Mouse (Mus musculus) adrenal gland (tissue): ENCODE measurements around the gene Selenoi.
"Not testable (repeated sequence)": the region's sequence is repeated elsewhere in the genome, so short reads cannot be mapped to it uniquely, and the experiment has no call there.

Experiments used
- intact Hi-C: fragments of 180-260 bp; cut with DNase I; formaldehyde crosslinking; loops from one replicate; pipeline ENCODE4 v1.15.1; 2025
- long read RNA-seq, 2 experiments: library from polyadenylated mRNA; unstranded; transcript quantifications; one replicate each; pipeline ENCODE4 v2.0.0; 2020; ENCODE audit warnings: borderline replicate concordance in 1 of 2; ENCODE audit not compliant: insufficient replicate concordance in 1 of 2

Gene Selenoi
- long read RNA-seq, experiment 1, full-length matches to known transcripts, result 2 of 2 reads
- long read RNA-seq, experiment 1, partial matches to known transcripts, result 0 of 2 reads
- long read RNA-seq, experiment 1, other reads (novel, unspliced or antisense), result 0 of 2 reads
- long read RNA-seq, experiment 2, full-length matches to known transcripts, result 3 of 6 reads
- long read RNA-seq, experiment 2, partial matches to known transcripts, result 1 of 6 reads
- long read RNA-seq, experiment 2, other reads (novel, unspliced or antisense), result 2 of 6 reads

DNA sequence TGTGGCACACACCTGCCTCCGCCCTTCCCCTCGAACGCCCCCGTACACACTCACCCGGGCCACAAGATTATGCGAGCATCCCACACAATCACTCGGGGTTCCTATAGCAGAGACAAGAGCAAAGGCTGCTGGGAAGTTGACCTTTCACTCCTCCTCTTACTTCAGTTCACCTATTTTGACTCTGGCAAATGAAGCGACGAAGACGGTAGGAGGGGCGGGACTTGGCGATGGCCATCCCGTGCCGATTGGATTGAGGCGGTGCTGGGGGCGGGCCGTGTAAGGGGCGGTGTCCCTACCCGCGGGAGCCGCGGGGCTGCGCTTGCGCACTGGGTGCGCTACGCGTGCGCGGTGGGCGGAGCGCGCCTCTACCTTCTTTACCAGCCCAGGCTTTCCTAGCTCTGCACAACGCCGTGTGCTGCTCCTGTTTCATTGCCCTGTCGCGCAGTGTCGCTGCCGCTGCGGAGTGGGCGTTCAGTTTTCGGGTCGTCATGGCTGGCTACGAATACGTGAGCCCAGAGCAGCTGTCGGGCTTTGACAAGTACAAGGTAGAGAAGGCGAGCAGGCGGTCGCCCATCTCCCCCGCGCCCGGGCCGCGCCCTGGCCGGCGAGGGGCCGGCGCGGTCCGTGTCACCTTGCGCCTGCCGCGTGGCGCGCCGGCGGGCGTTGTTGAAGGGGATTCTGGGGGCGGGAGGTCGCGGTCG, at the start of gene Selenoi:
TSS of gene Selenoi (plus strand) at position 311 of the 701 bp plus-strand sequence.
- intact Hi-C loops, result no loop called here

DNA sequence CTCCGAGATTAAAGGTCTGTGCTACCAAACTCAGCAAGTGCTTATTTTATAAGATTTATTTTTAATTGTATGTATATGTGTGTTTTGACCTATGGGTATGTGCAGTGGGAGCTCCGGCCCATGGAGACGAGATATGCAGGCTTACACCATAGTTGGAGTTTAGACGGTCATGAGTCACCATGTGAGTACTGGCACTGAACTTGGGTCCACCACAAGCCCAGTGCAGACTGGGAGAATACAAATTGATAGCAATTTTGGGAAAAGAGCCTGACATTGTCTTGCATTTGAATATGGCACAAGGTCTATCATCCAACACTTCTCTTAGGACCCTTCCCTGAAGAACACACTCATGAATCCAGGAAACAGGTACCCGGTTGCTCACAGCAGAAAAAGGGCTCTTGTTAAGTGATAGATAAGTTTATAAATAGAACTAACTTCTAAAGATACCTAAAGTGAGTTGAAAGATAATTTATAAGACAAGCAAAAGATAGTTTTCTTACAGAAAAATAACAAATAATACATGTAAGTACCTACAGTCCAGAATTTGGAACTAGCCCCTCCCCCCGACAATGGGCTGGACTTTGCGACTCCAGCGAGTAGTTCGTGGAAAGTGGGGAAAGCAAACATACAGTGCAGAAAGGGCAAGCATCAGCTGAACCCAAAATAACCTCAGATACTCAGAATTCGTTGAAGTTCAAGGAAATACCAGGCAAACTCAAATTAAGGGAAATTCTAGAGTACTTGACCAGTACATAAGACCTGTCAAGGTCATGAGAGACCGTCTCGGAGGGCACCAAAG, 44.5 kb upstream of the Selenoi start:
- intact Hi-C loops, result no loop called here

DNA sequence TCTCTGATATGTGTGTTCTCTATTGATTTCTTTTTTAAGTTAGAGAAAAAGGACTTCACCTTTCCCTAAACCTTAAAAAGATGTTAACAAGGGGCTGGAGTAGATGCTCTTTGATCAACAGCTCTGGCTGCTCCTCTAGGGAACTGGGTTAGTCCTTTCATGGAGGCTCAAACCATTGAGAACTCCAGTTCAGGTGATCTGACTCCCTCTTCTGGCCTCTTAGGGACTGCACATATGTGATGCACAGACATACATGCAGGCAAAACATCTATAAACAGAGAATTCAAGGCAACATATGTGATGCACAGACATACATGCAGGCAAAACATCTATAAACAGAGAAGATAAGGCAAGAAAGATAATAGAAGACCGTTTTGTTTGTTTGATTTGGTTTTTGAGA, 39.9 kb upstream of the Selenoi start:
- intact Hi-C loops, result no loop called here

DNA sequence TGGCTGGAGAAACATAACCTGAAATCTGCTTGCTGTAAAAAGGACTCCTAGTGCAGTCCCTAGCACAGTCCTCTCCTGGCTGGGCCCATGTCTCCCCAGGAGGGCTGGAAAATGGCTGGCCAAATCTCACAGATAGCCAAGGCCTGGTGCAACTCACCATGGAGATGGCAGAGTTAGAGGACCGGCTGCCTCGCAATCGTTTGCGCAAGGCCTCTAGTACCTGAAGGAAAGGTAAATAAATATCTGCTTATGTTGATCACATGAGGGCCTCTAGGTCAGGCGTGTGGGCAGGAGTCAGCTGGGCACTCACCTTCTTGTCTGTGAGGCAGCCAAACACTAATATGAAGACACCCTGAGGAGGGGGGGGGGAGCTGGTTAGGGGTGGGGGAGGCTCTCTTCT, 37.0 kb upstream of the Selenoi start:
- intact Hi-C loops, result loop anchor here (5.0 kb wide), 1 partner anchor 83 kb away; no protein-coding TSS in a partner anchor

DNA sequence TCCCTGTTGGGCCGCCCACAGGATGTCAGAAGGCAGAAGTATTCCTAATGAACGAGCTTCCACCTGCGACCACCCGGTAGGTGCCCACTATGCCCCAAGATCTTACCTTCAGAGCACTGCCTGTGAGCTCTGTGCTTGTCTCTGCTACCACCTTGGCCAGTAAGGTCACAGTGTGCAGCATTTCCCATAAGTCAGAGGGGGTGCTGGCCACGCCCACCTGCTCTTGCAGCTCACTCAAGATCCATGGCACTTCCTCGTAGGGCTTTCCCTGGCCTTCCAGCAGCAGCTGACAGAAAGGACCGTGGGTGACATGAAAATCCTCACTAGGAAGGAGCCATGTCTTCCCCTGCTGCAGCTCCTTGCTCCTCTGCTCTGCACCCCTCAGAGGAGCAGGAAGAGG, 34.1 kb upstream of the Selenoi start:
- intact Hi-C loops, result loop anchor here (5.0 kb wide), 1 partner anchor 86 kb away; no protein-coding TSS in a partner anchor

DNA sequence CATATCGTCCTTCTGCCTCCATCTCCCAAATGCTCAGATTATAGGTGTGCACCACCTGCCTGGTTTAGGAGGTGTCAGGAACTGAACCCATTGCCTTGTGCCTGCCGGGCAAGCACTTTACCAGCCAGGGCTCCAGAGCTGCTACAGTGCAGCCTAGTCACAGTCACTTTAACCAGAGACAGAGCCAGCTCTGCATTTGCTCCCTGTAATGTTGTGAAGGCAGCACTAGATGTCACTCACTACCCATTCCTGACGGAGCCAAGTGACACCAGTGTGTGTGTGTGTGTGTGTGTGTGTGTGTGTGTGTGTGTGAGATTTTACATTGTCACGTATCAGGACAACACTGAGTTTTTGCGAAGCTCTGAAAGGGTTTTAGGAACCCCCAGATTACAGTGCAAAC, 30.9 kb upstream of the Selenoi start:
- intact Hi-C loops, result no loop called here

DNA sequence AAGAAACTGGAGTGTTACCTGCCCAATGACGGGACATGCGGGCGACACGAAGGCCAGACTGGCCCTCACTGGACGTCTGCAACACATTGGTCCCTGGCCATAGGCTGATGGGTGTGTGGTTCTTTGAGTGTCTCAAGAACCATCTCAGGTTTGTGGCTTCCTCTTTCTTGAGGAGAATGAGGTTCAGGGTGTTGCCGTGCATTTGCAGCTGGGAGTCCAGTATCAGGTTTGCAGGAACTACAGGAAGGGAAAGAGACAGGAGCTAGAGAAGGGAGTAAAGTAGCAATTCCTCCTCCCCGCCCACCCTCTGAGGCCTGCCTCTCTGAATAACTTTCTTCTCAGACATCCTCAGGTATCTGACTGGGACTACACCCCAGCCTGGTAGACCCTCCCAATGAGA, 30.2 kb upstream of the Selenoi start:
- intact Hi-C loops, result no loop called here

DNA sequence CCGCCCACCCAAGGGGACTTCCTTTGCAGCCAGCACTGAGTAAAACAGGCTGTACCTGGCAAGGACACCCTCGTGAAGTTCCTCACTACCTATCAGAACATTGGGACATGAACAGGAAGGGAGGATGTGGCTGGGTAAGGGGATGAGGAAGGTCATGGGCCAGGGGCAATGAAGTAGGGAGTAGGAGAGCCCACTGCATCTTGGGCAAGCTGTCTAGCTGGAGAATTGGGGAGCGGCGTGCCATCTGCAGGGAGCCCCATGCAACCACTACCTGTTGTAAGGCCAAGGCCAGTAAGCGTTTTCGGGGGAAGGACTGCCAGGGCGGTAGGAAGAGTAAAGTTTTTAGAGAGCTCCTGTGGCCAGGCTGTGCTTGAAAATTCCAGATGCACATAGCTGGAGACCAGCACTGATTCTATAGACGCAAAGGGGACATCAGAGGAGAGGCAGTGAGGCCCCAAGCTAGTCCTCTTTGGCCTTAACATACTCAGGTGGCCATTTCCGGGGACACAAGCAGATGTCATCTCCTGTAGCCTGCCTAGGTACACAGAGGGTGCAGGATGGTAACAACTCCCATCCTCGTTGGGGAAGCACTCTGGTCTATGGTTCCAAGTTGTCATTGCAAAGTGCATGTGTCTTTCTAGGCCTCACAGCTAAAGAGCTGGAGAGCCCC, 29.0 kb upstream of the Selenoi start:
- intact Hi-C loops, result no loop called here

DNA sequence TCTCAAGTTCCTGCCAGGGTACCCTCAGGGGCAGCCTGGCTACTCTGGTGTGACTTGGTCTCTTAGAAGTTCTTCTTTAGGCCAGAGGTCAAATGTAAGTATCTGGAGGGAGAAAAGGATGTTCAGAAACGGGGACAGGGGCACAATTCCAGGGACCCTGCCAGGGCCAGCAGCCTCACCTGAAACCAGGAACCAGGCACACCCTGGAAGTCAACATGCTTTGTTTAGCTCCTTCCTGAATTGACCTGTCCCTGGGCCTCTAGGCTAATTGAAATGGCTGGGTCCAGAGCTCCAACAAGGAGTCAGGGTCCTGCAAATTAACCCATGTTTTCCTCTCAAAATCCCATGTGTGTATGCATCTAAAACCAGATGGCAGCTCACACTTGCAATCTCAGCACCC, 27.9 kb upstream of the Selenoi start:
- intact Hi-C loops, result no loop called here

DNA sequence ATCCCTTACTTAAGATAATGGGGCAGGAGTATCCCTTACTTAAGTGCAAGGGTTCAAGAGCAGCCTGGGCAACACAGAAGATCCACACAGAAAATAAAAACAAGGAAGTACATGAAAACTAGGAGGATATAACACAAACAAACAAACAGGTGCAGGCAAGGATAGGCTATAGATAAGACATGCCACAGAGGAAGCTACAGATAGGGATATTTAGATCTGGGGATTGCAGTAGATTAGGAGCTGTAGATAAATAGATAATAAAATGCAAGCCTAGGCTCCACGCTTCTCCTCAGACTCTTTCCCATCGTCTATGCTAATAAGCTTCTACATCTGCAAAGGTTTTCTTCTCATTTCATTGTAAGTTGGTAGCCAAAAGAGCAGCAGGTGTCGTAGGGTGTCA, 27.3 kb upstream of the Selenoi start:
- intact Hi-C loops, result no loop called here

DNA sequence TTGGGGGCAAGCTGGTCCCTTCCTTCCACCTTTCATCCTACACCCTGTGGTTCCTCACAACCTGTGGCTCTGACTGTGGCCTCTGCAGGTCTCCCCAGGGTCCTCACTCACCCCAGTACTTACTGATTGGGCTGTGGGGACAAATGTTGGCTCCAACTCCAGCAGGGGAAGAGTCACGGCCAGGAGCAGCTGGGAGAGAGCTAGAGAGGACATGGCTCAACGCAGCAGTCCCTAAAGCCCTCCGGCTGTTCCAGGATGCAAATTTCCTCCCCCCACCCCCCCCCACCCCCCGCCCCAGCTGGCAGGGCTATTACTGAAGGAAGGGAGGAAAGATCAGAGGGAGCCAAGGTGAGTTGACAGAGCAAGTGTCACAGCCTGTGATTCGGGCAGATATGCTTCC, 26.9 kb upstream of the Selenoi start, which contains the start of gene Adgrf3:
TSS of gene Adgrf3 (minus strand) at position 230 of the 400 bp plus-strand sequence.
- intact Hi-C loops, result no loop called here

DNA sequence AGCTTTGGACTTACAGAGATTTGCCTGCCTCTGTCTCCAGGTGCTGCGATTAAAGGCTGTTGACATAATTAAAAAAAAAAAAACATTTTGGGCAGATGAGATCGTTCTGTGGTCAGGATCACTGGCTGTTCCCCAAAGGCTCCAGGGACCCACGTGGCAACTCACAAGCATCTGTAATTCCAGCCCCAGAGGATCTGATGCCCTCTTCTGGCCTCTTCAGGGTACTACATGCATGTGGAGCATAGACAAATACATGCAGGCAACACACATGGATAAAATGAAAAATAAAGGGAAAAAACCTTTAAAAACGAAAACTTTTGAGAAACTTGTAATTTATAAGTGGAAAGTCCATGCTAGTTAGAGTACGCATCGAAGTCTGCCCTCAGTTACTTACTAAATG, 25.1 kb upstream of the Selenoi start:
- intact Hi-C loops, result no loop called here

DNA sequence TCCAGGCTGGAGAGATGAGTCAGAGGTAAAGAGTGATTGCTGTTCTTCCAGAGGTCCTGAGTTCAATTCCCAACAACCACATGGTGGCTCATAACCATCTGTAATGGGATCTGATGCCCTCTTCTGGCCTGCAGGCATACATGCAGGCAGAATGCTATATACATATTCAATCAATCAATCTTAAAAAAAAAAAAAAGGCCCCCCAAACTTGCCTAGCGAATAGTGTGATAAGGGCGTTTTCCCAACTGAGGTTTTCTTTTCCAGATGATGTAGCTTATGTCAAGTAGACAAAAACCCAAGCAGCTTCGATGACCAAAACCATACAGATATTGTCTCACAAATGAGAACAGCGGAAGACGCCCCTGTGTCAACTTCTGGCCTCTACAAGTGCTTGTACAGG, 21.6 kb upstream of the Selenoi start:
- intact Hi-C loops, result not testable (repeated sequence)

DNA sequence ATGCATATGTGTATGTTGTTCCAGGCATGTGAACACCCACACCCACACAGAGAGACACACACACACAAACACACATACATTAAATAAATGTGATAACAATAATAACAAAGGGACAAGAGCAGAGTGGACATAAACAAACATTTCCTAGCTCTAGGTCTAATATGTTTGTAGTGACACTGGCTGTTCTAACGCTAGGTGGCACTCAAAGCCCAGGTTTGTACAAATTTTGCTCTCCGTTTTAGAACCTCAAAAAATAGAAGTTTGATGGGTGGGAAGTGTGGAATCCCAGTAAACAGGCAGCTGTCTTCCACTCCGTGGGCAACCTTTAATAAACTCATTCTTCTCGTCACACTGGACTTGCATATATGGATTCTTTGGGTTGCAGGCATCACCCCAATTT, 17.5 kb upstream of the Selenoi start:
- intact Hi-C loops, result loop anchor here (5.0 kb wide), 1 partner anchor 267 kb away; no protein-coding TSS in a partner anchor

DNA sequence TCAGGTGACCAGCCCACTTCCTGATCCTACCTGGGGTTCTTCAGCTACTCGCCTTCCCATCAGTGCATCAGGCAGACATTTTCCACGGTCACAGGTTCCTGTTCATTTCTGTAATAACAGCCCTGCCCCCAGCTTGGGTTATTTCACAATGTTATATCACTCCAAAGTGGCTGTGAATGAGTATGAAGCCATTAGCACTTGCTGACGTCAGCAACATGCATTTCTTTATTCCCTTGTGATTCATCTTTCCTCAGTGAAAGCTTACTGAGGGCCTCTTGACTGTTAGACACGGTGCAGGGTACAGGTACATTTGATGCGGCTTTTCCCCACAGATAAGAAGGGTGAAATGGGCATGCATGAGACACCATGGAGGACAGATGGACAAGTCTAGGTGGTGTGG, 16.4 kb upstream of the Selenoi start:
- intact Hi-C loops, result loop anchor here (5.0 kb wide), 1 partner anchor 266 kb away; no protein-coding TSS in a partner anchor

DNA sequence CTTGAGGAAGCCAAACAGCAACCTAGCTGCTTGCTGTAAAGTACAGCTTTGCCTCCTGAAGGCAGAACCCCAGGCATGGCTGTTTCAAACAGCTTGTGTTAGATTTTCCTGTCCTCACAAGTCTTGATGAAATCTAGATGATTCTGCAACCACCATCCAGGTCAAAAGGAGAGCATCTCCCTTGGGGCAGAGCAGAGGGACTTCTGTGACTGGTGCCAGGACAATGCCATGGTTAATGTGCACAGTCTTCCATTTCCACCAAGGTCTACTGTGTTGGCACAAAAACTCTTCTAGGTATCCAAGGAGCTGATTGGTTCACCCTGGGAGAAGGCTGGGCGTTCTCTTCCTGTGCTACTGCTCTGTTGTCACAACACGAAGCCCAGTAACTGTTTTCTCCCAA, 12.7 kb upstream of the Selenoi start:
- intact Hi-C loops, result loop anchor here (5.0 kb wide), 1 partner anchor 263 kb away; no protein-coding TSS in a partner anchor

DNA sequence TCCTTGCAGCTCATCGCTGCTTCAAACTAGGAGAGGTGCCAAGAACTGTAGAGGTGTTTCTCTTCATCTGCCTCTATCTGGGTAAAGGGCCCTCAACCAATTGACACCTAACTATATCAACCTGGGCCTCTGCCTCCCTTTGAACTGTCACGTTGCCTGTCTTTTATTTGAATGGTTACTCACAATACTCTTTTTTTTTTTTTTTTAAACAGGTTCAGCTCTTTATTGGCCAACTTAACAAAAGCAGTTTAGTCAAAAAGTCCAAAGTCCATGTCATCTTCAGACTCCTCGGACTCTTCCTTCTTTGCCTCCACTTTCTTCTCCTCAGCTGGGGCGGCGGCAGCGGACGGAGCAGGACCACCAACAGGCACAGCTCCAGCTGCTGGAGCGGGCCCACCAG, 11.7 kb upstream of the Selenoi start:
- intact Hi-C loops, result no loop called here

DNA sequence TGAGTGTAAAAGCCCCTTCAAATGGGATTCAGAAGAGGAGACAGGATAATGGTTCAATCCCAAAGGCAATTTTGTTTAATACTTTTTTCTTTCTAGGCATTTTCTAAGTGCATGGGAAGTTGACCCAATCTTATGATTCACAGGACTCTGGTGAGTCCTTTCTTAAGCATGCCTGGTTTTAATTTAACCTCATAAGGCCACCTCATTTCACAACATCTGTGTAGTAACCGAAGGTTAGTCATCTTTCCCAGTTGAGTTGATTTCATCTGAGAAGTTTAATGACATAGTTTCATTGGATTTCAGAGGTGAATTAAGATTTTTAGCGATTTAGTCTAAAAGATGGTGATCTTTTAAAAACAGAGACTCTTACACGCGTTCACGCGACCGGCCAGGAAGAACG, 9.7 kb upstream of the Selenoi start:
- intact Hi-C loops, result no loop called here

DNA sequence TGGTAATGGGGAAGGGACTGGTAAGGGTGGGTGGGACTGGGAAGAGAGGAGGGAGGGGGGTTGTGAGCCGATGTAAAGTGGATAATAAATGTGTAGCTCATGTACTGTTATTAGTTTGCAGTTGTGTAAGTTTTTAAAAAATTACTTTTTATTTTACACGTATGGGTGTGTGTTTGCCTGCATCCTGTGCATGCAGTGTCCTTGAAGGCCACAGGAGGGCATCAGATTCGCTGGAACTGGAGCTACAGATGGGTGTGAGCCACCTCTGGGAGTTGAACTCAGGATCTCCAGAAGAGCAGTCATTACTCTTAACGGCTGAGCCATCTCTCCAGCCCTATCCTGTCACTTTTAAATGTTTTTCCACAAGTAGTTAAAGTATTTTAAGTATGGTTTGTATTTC, 1.5 kb upstream of the Selenoi start:
- intact Hi-C loops, result no loop called here

DNA sequence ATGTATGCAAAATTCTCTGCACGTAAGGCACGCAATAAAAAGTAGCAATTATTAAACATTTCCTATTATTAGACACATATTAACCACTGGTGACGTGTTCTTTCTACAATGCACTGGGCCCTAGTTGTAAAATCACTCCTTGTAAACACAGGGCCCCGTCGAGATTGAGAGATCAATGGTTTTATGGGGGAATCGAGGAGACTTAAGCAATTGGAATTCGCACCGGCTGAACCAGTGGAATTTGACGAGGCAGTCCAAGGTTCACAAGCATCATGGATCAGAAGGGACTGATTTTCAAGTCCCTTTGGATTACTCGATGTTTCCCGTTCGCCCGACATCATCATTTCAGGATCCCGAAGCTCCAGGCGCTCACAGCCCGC, 500 bp upstream of the Selenoi start:
- intact Hi-C loops, result no loop called here

DNA sequence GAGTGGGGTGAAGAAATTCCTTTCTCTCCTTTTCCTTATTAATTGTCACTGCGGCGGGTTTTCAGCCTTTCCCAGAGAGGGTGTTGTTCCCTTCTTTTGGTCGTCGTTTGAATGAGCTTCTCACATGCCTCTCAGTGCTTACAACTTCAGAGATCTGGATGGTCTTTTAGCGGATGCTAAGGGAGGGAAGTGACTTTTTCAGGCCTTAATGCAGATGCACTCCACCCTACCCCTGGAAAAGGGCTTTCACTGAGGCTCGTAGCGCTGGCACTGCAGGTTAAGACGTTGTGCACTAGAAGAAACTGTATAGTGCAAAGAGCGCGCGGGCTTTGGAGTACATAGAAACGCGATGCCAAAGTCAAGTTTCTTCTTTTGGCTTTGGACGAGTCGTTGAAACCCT, 661 bp downstream of the Selenoi start:
- intact Hi-C loops, result no loop called here
